Mouse (Mus musculus): Measurements from ENCODE around the gene Rad9b. TPM values are rescaled to one million over a fixed set of nuclear protein-coding genes. Genes with fewer than 3 reads are reported as not detected.
A peak's percentile ranks its signal among the peaks of the same experiment; 100 is the strongest.

The Rad9b gene
- polyA plus RNA-seq, 1 experiment from 2014 or later: 10.2 TPM

GRCm38 (mm10) chr5:122294219-122294735, 59.8 kb downstream of the Rad9b start:
- 0 out of 2 replicates have a peak, but pooled peaks cover under 1% of the 10 kb centered on the region for H3K36me3 ChIP-seq (ENCODE audit: control insufficient read depth, insufficient read depth, low read length)
- peaks cover 33% of the 10 kb centered on the region for H3K4me1 ChIP-seq (replicated peaks; ENCODE audit: control insufficient read depth, insufficient read depth, low read length)
- H3K4me3 ChIP-seq (ENCODE audit: low read length): no peak overlapping the region
- no peak overlapping the region for H3K4me2 ChIP-seq (ENCODE audit: low read depth, low read length)
- no peak for ATAC-seq (ENCODE audit: low read depth)
- no peaks in the 10 kb centered on the region for H3K27me3 ChIP-seq (ENCODE audit: control insufficient read depth, insufficient read depth, low read depth, low read length)
- no peak overlapping the region for H3K9ac ChIP-seq (ENCODE audit: low read length)
- 81% methylated on average over 3 of the region's 3 CpGs for WGBS
- no peak overlapping the region for H3K27ac ChIP-seq (ENCODE audit: low read length)
- H3K9me3 ChIP-seq (ENCODE audit: control insufficient read depth, low read length): no peaks in the 10 kb centered on the region

GRCm38 (mm10) chr5:122293131-122293530, 60.9 kb downstream of the Rad9b start:
- Histone ChIP-seq H3K36me3 (ENCODE audit: control insufficient read depth, insufficient read depth, low read length) (0 out of 2 replicates have a peak, but pooled peaks cover 3% of the 10 kb centered on the region), H3K27ac (ENCODE audit: low read length) (no peak overlapping the region), H3K4me2 (ENCODE audit: low read depth, low read length) (no peak overlapping the region), H3K4me1 (replicated peaks; ENCODE audit: control insufficient read depth, insufficient read depth, low read length) (peaks cover 33% of the 10 kb centered on the region), H3K4me3 (ENCODE audit: low read length) (no peak overlapping the region), H3K27me3 (ENCODE audit: control insufficient read depth, insufficient read depth, low read depth, low read length) (no peaks in the 10 kb centered on the region), H3K9ac (ENCODE audit: low read length) (no peak overlapping the region), H3K9me3 (ENCODE audit: control insufficient read depth, low read length) (no peaks in the 10 kb centered on the region)
- ATAC-seq (ENCODE audit: low read depth): no peak
- WGBS: 72% methylated on average over 6 of the region's 6 CpGs

- Histone ChIP-seq H3K4me1 (replicated peaks; ENCODE audit: control insufficient read depth, insufficient read depth, low read length) (peaks cover 33% of the 10 kb centered on the region), H3K27ac (ENCODE audit: low read length) (peak overlapping the region; percentile 88), H3K4me2 (ENCODE audit: low read depth, low read length) (peak overlapping the region; percentile 16; the same call in 1 of the 2 replicates), H3K27me3 (ENCODE audit: control insufficient read depth, insufficient read depth, low read depth, low read length) (no peaks in the 10 kb centered on the region), H3K9me3 (ENCODE audit: control insufficient read depth, low read length) (no peaks in the 10 kb centered on the region), H3K9ac (ENCODE audit: low read length) (0 out of 2 replicates have a peak overlapping the region, but pooled peaks have one; percentile 15), H3K36me3 (ENCODE audit: control insufficient read depth, insufficient read depth, low read length) (0 out of 2 replicates have a peak, but pooled peaks cover 3% of the 10 kb centered on the region), H3K4me3 (ENCODE audit: low read length) (no peak overlapping the region)
- ATAC-seq (ENCODE audit: low read depth): peak; percentile 69
- WGBS: 46% methylated on average over 17 of the region's 17 CpGs
Observed at GRCm38 (mm10) chr5:122291553-122292339, 62.3 kb downstream of the Rad9b start.

- no peak overlapping the region for H3K9ac ChIP-seq (ENCODE audit: low read length)
- no peaks in the 10 kb centered on the region for H3K27me3 ChIP-seq (ENCODE audit: control insufficient read depth, insufficient read depth, low read depth, low read length)
- WGBS: 58% methylated on average over 6 of the region's 6 CpGs
- H3K27ac ChIP-seq (ENCODE audit: low read length): peak overlapping the region; percentile 88
- H3K9me3 ChIP-seq (ENCODE audit: control insufficient read depth, low read length): no peaks in the 10 kb centered on the region
- H3K4me1 ChIP-seq (replicated peaks; ENCODE audit: control insufficient read depth, insufficient read depth, low read length): peaks cover 35% of the 10 kb centered on the region
- H3K36me3 ChIP-seq (ENCODE audit: control insufficient read depth, insufficient read depth, low read length): 0 out of 2 replicates have a peak, but pooled peaks cover 3% of the 10 kb centered on the region
- no peak overlapping the region for H3K4me3 ChIP-seq (ENCODE audit: low read length)
- ATAC-seq (ENCODE audit: low read depth): no peak
- peak overlapping the region; percentile 16; the same call in 1 of the 2 replicates for H3K4me2 ChIP-seq (ENCODE audit: low read depth, low read length)
Observed at GRCm38 (mm10) chr5:122291149-122291548, 62.9 kb downstream of the Rad9b start.

- 0 out of 2 replicates have a peak, but pooled peaks cover 3% of the 10 kb centered on the region for H3K36me3 ChIP-seq (ENCODE audit: control insufficient read depth, insufficient read depth, low read length)
- H3K9ac ChIP-seq (ENCODE audit: low read length): no peak overlapping the region
- no peak for ATAC-seq (ENCODE audit: low read depth)
- H3K27ac ChIP-seq (ENCODE audit: low read length): no peak overlapping the region
- H3K4me1 ChIP-seq (replicated peaks; ENCODE audit: control insufficient read depth, insufficient read depth, low read length): peaks cover 28% of the 10 kb centered on the region
- no peak overlapping the region for H3K4me3 ChIP-seq (ENCODE audit: low read length)
- no peak overlapping the region for H3K4me2 ChIP-seq (ENCODE audit: low read depth, low read length)
- WGBS: 84% methylated on average over 4 of the region's 4 CpGs
- H3K9me3 ChIP-seq (ENCODE audit: control insufficient read depth, low read length): no peaks in the 10 kb centered on the region
- no peaks in the 10 kb centered on the region for H3K27me3 ChIP-seq (ENCODE audit: control insufficient read depth, insufficient read depth, low read depth, low read length)
Observed at GRCm38 (mm10) chr5:122288147-122288811, 65.8 kb downstream of the Rad9b start.

- H3K9ac ChIP-seq (ENCODE audit: low read length): no peak overlapping the region
- no peak overlapping the region for H3K4me3 ChIP-seq (ENCODE audit: low read length)
- H3K27me3 ChIP-seq (ENCODE audit: control insufficient read depth, insufficient read depth, low read depth, low read length): no peaks in the 10 kb centered on the region
- H3K9me3 ChIP-seq (ENCODE audit: control insufficient read depth, low read length): no peaks in the 10 kb centered on the region
- H3K27ac ChIP-seq (ENCODE audit: low read length): no peak overlapping the region
- 0 out of 2 replicates have a peak, but pooled peaks cover 3% of the 10 kb centered on the region for H3K36me3 ChIP-seq (ENCODE audit: control insufficient read depth, insufficient read depth, low read length)
- H3K4me1 ChIP-seq (replicated peaks; ENCODE audit: control insufficient read depth, insufficient read depth, low read length): peaks cover 20% of the 10 kb centered on the region
- no peak for ATAC-seq (ENCODE audit: low read depth)
- 85% methylated on average over 4 of the region's 4 CpGs for WGBS
- no peak overlapping the region for H3K4me2 ChIP-seq (ENCODE audit: low read depth, low read length)
Observed at GRCm38 (mm10) chr5:122287026-122287425, 67.0 kb downstream of the Rad9b start.

GRCm38 (mm10) chr5:122286191-122286590, 67.8 kb downstream of the Rad9b start:
- H3K4me3 ChIP-seq (ENCODE audit: low read length): no peak overlapping the region; the same call in 1 of the 2 replicates
- WGBS: 80% methylated on average over 10 of the region's 10 CpGs
- H3K4me1 ChIP-seq (replicated peaks; ENCODE audit: control insufficient read depth, insufficient read depth, low read length): peaks cover 20% of the 10 kb centered on the region
- no peak overlapping the region for H3K9ac ChIP-seq (ENCODE audit: low read length)
- no peak overlapping the region for H3K27ac ChIP-seq (ENCODE audit: low read length)
- peak overlapping the region; percentile 98; the same call in 1 of the 2 replicates for H3K4me2 ChIP-seq (ENCODE audit: low read depth, low read length)
- ATAC-seq (ENCODE audit: low read depth): no peak
- 0 out of 2 replicates have a peak, but pooled peaks cover 3% of the 10 kb centered on the region for H3K36me3 ChIP-seq (ENCODE audit: control insufficient read depth, insufficient read depth, low read length)
- no peaks in the 10 kb centered on the region for H3K27me3 ChIP-seq (ENCODE audit: control insufficient read depth, insufficient read depth, low read depth, low read length)
- H3K9me3 ChIP-seq (ENCODE audit: control insufficient read depth, low read length): no peaks in the 10 kb centered on the region

GRCm38 (mm10) chr5:122285767-122286150, 68.3 kb downstream of the Rad9b start:
- 0 out of 2 replicates have a peak, but pooled peaks cover 3% of the 10 kb centered on the region for H3K36me3 ChIP-seq (ENCODE audit: control insufficient read depth, insufficient read depth, low read length)
- peak overlapping the region; percentile 98 for H3K4me2 ChIP-seq (ENCODE audit: low read depth, low read length)
- WGBS: 48% methylated on average over 7 of the region's 7 CpGs
- peak overlapping the region; percentile 90 for H3K9ac ChIP-seq (ENCODE audit: low read length)
- no peak for ATAC-seq (ENCODE audit: low read depth)
- no peaks in the 10 kb centered on the region for H3K27me3 ChIP-seq (ENCODE audit: control insufficient read depth, insufficient read depth, low read depth, low read length)
- no peak overlapping the region for H3K27ac ChIP-seq (ENCODE audit: low read length)
- peak overlapping the region; percentile 94 for H3K4me3 ChIP-seq (ENCODE audit: low read length)
- peaks cover 21% of the 10 kb centered on the region for H3K4me1 ChIP-seq (replicated peaks; ENCODE audit: control insufficient read depth, insufficient read depth, low read length)
- H3K9me3 ChIP-seq (ENCODE audit: control insufficient read depth, low read length): no peaks in the 10 kb centered on the region
